In the genomic region with DNA sequence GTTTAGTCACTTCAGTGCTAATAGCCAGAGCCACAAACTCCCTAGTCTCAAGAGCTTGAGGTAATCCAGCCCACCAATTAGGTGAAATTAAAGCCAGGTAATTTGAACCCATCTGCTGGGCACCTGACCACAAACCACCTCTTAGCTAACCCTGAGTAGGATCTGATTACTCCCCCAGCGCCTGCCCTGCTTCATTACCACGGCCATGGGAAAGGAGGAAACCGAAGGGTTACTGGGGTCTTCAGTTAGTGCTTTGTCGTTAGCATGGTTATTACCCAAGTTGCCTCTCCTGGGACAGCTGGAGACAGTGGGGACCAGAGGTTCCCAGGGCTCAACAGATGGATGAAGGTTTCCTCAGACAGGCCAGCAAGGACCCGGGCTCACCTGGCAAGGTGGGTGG, we compare ENCODE assay signal across 26 mouse cellular contexts.
DNase-seq lines count a peak whose midpoint lies in the region; ATAC-seq lines count a peak whose summit lies in the region.
"Had no signal": no experiment of that assay in that cellular context is flagged by ENCODE, and none has a peak within 500 bp of the region (broad histone marks: within the 10 kb centered on the region; RNA-seq: fewer than 3 reads in every experiment).

No protein-coding gene starts in this region.

- H3K4me2 ChIP-seq in kidney, embryonic 14.5 days (replicated peaks; ENCODE audit: low read depth, low read length) = no peak overlapping the region
- H3K4me2 ChIP-seq in embryonic facial prominence, embryonic 14.5 days (ENCODE audit: low read depth, low read length) = no peak overlapping the region
- H3K4me2 ChIP-seq: forebrain, embryonic 12.5 days; heart, embryonic 13.5 days; hindbrain, embryonic 13.5 days; intestine, embryonic 15.5 days had no signal

- H3K4me1 ChIP-seq in kidney, embryonic 14.5 days (ENCODE audit: control insufficient read depth, insufficient read depth, low read length) = no peaks in the 10 kb centered on the region
- no peaks in the 10 kb centered on the region for H3K4me1 ChIP-seq in embryonic facial prominence, embryonic 14.5 days (ENCODE audit: control insufficient read depth, insufficient read depth, low read length)
- H3K4me1 ChIP-seq: forebrain, embryonic 12.5 days; heart, embryonic 13.5 days; hindbrain, embryonic 13.5 days; intestine, embryonic 15.5 days had no signal

- H3K4me3 ChIP-seq in kidney, embryonic 14.5 days (ENCODE audit: low read length) = no peak overlapping the region
- H3K4me3 ChIP-seq in embryonic facial prominence, embryonic 14.5 days (ENCODE audit: low read depth, low read length) = no peak overlapping the region
- H3K4me3 ChIP-seq: erythroblast, embryonic 14.5 days; forebrain, embryonic 12.5 days; gastrocnemius, adult 2 months; heart, embryonic 13.5 days; hindbrain, embryonic 10.5 days; hindbrain, embryonic 13.5 days; intestine, embryonic 15.5 days had no signal

- no peak overlapping the region for H3K27ac ChIP-seq in kidney, embryonic 14.5 days (ENCODE audit: low read depth, low read length)
- no peak overlapping the region for H3K27ac ChIP-seq in embryonic facial prominence, embryonic 14.5 days (replicated peaks; ENCODE audit: low read depth, low read length)
- H3K27ac ChIP-seq: forebrain, embryonic 12.5 days; gastrocnemius, adult 2 months; heart, embryonic 13.5 days; hindbrain, embryonic 10.5 days; hindbrain, embryonic 13.5 days; intestine, embryonic 15.5 days had no signal

- H3K9me3 ChIP-seq in kidney, embryonic 14.5 days (ENCODE audit: control insufficient read depth, low read length) = no peaks in the 10 kb centered on the region
- H3K9me3 ChIP-seq in embryonic facial prominence, embryonic 14.5 days (ENCODE audit: control insufficient read depth, low read length) = no peaks in the 10 kb centered on the region
- H3K9me3 ChIP-seq: forebrain, embryonic 12.5 days; heart, embryonic 13.5 days; hindbrain, embryonic 10.5 days; hindbrain, embryonic 13.5 days; intestine, embryonic 15.5 days had no signal

- H3K36me3 ChIP-seq in kidney, embryonic 14.5 days (ENCODE audit: control insufficient read depth, insufficient read depth, low read length) = no peaks in the 10 kb centered on the region
- H3K36me3 ChIP-seq in embryonic facial prominence, embryonic 14.5 days (ENCODE audit: control insufficient read depth, insufficient read depth, low read length) = no peaks in the 10 kb centered on the region
- H3K36me3 ChIP-seq: forebrain, embryonic 12.5 days; heart, embryonic 13.5 days; hindbrain, embryonic 10.5 days; hindbrain, embryonic 13.5 days; intestine, embryonic 15.5 days had no signal

- peak; percentile 46; the same call in 1 of the 2 replicates for ATAC-seq in kidney, embryonic 14.5 days (ENCODE audit: low FRiP score, low TSS enrichment)
- ATAC-seq in embryonic facial prominence, embryonic 14.5 days (ENCODE audit: low read depth) = peak; percentile 75; the same call in 1 of the 2 replicates
- ATAC-seq: CD4-positive, CD25-positive, alpha-beta regulatory T cell, adult 4 months; forebrain, embryonic 16.5 days; hindbrain, embryonic 16.5 days; intestine, embryonic 15.5 days had no signal

- no peak overlapping the region for H3K9ac ChIP-seq in kidney, embryonic 14.5 days (ENCODE audit: low read depth, low read length)
- H3K9ac ChIP-seq in embryonic facial prominence, embryonic 14.5 days (ENCODE audit: low read depth, low read length) = no peak overlapping the region
- H3K9ac ChIP-seq: forebrain, embryonic 12.5 days; heart, embryonic 13.5 days; hindbrain, embryonic 13.5 days; intestine, embryonic 15.5 days had no signal

- no peak for DNase-seq in kidney, adult 8-10 months
- DNase-seq in thymus, postnatal 25 days = peak; percentile 25
- no peak for DNase-seq in thymus, postnatal 4 days
- peak; percentile 17 for DNase-seq in embryonic facial prominence, embryonic 14.5 days (ENCODE audit: low spot score)
- DNase-seq in retina, embryonic 14.5 days (ENCODE audit: low spot score) = no peak
- DNase-seq: adrenal gland, adult 2 months; adrenal gland, postnatal 14 days; cerebellum, adult 11 months; cerebellum, adult 2 months; cerebellum, adult 9-11 months; cerebellum, postnatal 25 days; gastrocnemius, adult 2 months; gastrocnemius, postnatal 14 days; heart, adult 11 months; heart, postnatal 10 days; heart, postnatal 36 days had no signal

- H3K27me3 ChIP-seq in kidney, embryonic 14.5 days (ENCODE audit: control insufficient read depth, insufficient read depth, low read length) = no peaks in the 10 kb centered on the region
- no peaks in the 10 kb centered on the region; the same call in 1 of the 2 replicates for H3K27me3 ChIP-seq in embryonic facial prominence, embryonic 14.5 days (replicated peaks; ENCODE audit: control insufficient read depth, insufficient read depth, low read length)
- H3K27me3 ChIP-seq: forebrain, embryonic 12.5 days; heart, embryonic 13.5 days; intestine, embryonic 15.5 days had no signal

- 19% methylated on average over 5 of the region's 5 CpGs for WGBS in kidney, embryonic 14.5 days
- 44% methylated on average over 5 of the region's 5 CpGs for WGBS in embryonic facial prominence, embryonic 14.5 days

Comparison
In these comparisons a context has a peak if more than half of its experiments do, and no peak if none do; other contexts are left out.
1. DNase-seq: peak in thymus, postnatal 25 days (single experiment) and embryonic facial prominence, embryonic 14.5 days (single experiment); none in kidney, adult 8-10 months (0 of 2), thymus, postnatal 4 days (single experiment) and retina, embryonic 14.5 days (single experiment).